Mouse (Mus musculus): ENCODE results near the gene Heatr1. TPM values are rescaled to one million over a fixed set of nuclear protein-coding genes. Genes with fewer than 3 reads are reported as not detected.

Heatr1 gene
- total RNA-seq (2021), result 10 to 100 TPM; 24.1 to 26.0 TPM
- long read RNA-seq, experiment 1, full-length matches to known transcripts, result 4 of 5 reads
- long read RNA-seq, experiment 1, partial matches to known transcripts, result 1 of 5 reads
- long read RNA-seq, experiment 1, other reads (novel, unspliced or antisense), result 0 of 5 reads
- long read RNA-seq, experiment 2, full-length matches to known transcripts, result 4 of 10 reads
- long read RNA-seq, experiment 2, partial matches to known transcripts, result 3 of 10 reads
- long read RNA-seq, experiment 2, other reads (novel, unspliced or antisense), result 3 of 10 reads

GRCm38 (mm10) chr13:12394609-12395505 is at the start of gene Heatr1:
Heatr1 (plus strand) TSS chr13:12395027.
- peak; percentile 92 to 97 for DNase-seq (ENCODE audit: low spot score in 2 of 2)

DNA sequence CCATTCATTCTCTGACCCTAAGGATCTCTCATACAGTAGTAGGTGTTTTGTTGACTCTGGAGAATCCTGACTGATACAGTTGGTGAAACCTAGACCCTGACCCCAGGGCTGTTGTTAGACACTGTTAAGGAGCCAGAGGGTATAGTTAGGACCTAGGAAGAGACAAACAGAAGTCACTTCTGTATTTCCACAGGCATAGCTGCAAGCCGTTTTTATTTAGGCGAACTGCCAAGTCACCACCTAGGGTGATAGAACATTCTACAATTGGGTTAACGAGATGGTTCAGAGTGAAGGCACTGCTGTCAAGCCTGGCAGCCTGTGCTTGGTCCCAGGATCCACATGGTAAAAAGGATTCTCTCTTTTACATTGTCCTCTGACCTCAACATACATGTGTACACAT is 48.0 kb upstream of the Heatr1 start:
- no peak for DNase-seq (ENCODE audit: low spot score in 2 of 2)

DNA sequence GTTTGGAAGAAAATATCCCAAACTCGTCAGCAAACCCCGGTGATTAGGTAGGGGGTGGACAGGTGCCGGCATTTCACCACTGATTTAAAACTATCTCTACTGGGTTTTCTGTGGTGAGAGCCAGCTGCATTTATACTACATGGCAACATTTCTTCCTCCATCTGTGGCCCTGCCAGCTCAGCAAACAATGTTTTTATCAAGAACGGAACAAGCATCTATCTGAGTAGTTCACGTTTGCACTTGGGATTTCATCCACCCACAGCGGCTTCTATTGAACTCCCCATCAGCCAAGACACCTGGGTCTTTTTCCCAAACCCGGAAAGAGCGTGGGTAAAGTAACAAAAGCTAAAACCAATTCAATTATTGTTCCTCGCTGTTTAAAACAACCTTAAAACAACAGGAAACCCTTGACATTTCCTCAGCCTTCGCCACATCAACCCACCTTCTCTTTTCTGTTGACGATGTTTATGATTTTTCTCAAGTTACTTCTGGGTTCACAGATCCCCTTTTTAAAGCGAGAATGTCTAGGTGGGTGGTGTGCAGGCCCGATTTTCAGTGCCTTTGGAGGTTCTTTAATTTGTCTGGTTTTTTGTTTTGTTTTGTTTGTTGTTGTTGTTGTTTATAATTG is 45.5 kb upstream of the Heatr1 start:
- DNase-seq (ENCODE audit: low spot score in 2 of 2), result no peak

- DNase-seq (ENCODE audit: low spot score in 2 of 2), result no peak
Observed at GRCm38 (mm10) chr13:12356184-12356583, 38.6 kb upstream of the Heatr1 start.

DNA sequence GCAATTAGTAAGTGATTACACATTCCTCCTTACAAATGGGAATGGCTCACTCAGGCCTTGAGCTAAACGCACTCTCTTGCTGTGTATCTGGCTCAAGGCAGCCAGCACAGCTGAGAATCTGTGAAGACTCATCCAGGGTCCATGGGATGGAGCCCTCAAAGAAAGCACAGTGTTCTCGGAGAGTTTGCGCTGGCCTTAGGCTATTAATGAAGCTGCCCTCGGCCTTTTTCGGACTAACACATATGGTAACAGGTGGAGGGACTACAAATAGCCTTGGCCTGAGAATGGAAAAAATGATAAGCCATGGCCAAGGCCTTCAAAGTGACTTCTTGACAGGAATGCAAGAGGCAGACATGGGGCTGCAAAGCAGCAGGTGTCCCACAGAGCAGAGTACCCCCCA is 37.3 kb upstream of the Heatr1 start:
- no peak for DNase-seq (ENCODE audit: low spot score in 2 of 2)

DNA sequence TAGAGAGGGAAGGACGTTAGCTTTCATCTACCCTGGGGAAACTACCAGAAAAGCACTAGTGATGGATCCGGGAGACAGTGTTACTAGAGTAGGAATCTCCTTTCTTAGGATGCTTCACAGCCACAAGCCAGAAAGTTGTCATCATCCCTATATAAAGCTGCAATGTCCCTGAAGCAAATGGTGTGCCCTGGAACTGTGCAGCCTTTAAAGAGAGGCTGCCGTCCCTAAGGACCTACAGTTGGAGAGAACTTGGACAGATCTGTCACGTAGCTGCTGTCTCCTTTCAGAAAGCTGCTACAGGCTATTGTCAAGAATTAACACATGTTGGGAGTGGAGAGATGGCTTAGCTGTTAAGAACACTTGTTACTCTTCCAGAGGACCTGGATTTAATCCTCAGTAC is 33.3 kb upstream of the Heatr1 start:
- no peak for DNase-seq (ENCODE audit: low spot score in 2 of 2)

GRCm38 (mm10) chr13:12369041-12369621 is 25.7 kb upstream of the Heatr1 start:
- DNase-seq (ENCODE audit: low spot score in 2 of 2), result no peak

- DNase-seq (ENCODE audit: low spot score in 2 of 2), result no peak
Observed at GRCm38 (mm10) chr13:12369930-12370329, 24.9 kb upstream of the Heatr1 start.

DNA sequence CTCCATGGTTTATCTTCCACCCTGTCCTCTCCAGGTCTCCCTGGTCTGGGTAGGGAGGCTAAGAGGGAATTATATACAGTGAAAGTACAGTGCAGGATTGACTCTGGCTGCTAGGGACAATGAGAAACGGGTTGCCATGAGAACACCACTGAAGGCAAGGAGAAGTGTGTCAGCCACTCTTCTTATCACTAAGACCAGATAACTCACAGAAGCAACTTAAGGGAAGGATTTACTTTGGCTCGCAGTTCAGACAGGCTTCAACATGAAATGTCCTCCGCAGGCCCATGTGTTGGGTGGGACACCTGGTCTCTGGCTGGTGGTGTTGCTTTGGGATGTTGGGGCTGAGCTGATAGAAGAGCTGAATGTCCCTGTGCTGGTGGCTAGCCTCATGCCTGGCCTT is 22.1 kb upstream of the Heatr1 start:
- DNase-seq (ENCODE audit: low spot score in 2 of 2), result no peak

GRCm38 (mm10) chr13:12376778-12377177 is 18.0 kb upstream of the Heatr1 start:
- DNase-seq (ENCODE audit: low spot score in 2 of 2), result no peak

DNA sequence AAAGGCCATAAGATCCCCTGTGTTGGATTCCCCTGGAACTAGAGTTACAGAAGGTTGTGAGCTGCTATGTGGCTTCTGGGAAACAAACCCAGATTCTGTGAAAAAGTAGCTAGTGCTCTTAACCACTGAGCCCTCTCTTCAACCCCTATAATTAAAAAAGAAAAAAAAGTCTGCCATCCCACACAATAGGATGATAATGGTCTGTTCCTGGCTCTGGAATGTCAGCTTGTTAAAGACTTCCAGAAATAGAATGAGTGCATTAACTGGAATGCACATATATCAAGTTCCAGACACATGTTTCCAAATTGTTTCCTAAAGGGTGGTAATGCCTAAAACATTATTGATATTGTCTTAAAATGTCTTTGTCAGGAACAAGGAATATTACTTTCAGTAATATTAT is 10.0 kb upstream of the Heatr1 start:
- no peak for DNase-seq (ENCODE audit: low spot score in 2 of 2)

GRCm38 (mm10) chr13:12386286-12386685 is 8.5 kb upstream of the Heatr1 start:
- peak in 1 of 2 experiments; percentile 52 for DNase-seq (ENCODE audit: low spot score in 2 of 2)

- DNase-seq (ENCODE audit: low spot score in 2 of 2), result no peak
Observed at GRCm38 (mm10) chr13:12395571-12395970, 744 bp downstream of the Heatr1 start.

- DNase-seq (ENCODE audit: low spot score in 2 of 2), result no peak
Observed at GRCm38 (mm10) chr13:12408343-12409066, 13.7 kb downstream of the Heatr1 start.

DNA sequence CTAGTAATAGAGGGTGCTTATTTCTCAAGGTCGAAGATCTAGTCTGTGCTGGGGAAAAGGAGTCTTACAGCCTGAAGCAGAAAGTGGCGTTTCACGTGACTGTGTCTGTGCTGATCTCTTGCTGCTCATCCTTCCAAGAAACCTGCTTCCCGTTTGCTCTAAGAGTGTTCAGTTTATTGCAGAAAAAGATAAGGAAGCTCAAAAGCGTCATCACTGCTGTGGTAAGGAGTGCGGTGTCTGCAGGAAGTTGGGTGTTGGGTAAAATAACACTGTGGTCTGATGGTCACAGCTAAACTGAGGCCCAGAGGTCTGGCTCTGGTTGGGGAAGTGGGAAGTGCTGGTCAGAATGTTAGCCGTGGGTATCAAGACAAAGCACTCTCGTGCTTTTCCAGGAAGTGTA is 17.2 kb downstream of the Heatr1 start:
- peak in 1 of 2 experiments; percentile 33 for DNase-seq (ENCODE audit: low spot score in 2 of 2)

DNA sequence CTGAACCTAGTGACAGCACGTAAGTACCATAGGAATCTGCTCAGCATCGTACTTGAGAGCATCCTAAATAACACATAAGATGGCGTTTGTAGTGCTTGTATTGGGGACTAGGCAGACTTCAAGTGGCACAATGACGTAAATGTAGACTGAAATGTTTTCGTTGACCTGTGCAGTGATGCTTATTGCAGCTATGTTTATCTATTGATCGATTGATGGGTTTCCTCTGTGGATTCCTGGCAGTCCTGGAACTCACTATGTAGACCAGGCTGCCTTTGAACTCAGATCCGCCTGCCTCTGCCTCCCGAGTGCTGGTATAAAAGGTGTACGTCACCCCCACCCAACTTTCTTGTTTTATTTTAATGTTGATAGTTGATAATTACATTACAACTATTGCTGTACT is 25.8 kb downstream of the Heatr1 start:
- no peak for DNase-seq (ENCODE audit: low spot score in 2 of 2)

- no peak for DNase-seq (ENCODE audit: low spot score in 2 of 2)
Observed at GRCm38 (mm10) chr13:12428556-12428955, 33.7 kb downstream of the Heatr1 start.

- no peak for DNase-seq (ENCODE audit: low spot score in 2 of 2)
Observed at GRCm38 (mm10) chr13:12433843-12434242, 39.0 kb downstream of the Heatr1 start.

- DNase-seq (ENCODE audit: low spot score in 2 of 2), result peak in 1 of 2 experiments; percentile 34
Observed at GRCm38 (mm10) chr13:12439586-12439985, 44.8 kb downstream of the Heatr1 start.

DNA sequence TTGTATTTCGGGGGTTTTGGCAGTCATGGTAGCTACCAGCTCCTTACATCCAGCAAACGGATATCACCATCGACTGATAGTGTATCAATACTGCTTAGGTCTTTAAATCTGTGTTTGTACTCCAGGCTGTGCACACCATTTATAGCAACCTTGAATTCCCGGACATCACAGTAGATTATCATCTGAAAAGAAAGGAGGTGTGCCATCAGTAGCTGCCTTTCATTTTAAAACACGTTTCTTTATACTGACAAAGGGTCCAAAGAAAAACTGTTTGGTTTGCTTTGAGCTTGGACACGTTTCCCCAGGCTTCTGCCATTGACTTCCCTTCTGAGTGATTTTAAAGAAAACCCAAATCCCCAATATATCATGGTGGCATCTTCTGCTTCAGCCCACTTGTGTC is 46.0 kb downstream of the Heatr1 start:
- DNase-seq (ENCODE audit: low spot score in 2 of 2), result no peak
